Mouse (Mus musculus) lung, embryonic 15.5 days (tissue): ENCODE measurements at regions not wholly inside any gene's neighbourhood (a gene's known extent, or its start where the extent isn't known, plus 50 kb on each side); places are given as distances from the start of the nearest gene placed in this dataset.

Source experiments
- ATAC-seq: fragments of 200-750 bp; cut with Nextera tagmentation; 2 replicates; pipeline ENCODE4 v1.8.0; 2017; ENCODE audit warnings: moderate number of reproducible peaks, borderline replicate concordance; ENCODE audit not compliant: low FRiP score, low TSS enrichment; ENCODE audit errors: extremely low read depth
- H3K27ac ChIP-seq: fragments of 300-500 bp; sonication (generic); 2 replicates; pipeline ENCODE4 v1.5.1; 2015; ENCODE audit warnings: moderate library complexity, mild to moderate bottlenecking, inconsistent platforms
- H3K27me3 ChIP-seq: fragments of 300-500 bp; sonication (generic); 2 replicates; pipeline ENCODE4 v1.6.1; 2015; ENCODE audit warnings: inconsistent platforms
- H3K36me3 ChIP-seq: fragments of 300-500 bp; sonication (generic); 2 replicates; pipeline ENCODE4 v1.6.1; 2015; ENCODE audit warnings: inconsistent platforms
- H3K4me1 ChIP-seq: fragments of 300-500 bp; sonication (generic); 2 replicates; pipeline ENCODE4 v1.6.1; 2015; ENCODE audit warnings: inconsistent platforms
- H3K4me2 ChIP-seq: fragments of 300-500 bp; sonication (generic); 2 replicates; pipeline ENCODE4 v1.6.1; 2015; ENCODE audit warnings: inconsistent platforms, mild to moderate bottlenecking, moderate library complexity
- H3K4me3 ChIP-seq: fragments of 300-500 bp; sonication (generic); 2 replicates; pipeline ENCODE4 v1.5.1; 2015; ENCODE audit warnings: mild to moderate bottlenecking, inconsistent platforms
- H3K9ac ChIP-seq: fragments of 300-500 bp; sonication (generic); 2 replicates; pipeline ENCODE4 v1.6.1; 2015; ENCODE audit warnings: inconsistent platforms
- H3K9me3 ChIP-seq: fragments of 300-500 bp; sonication (generic); 2 replicates; pipeline ENCODE4 v1.6.1; 2016; ENCODE audit warnings: inconsistent platforms
- WGBS: fragments of 180-500 bp; shearing (Covaris S2); methylation state at CpG from one replicate; pipeline ENCODE4 v1.1.7; 2015; 5-methylcytosine and 5-hydroxymethylcytosine counted together

GRCm38 (mm10) chr4:87718166-87718805, 314.9 kb downstream of the Mllt3 start:
- no peak overlapping the region for H3K27ac ChIP-seq
- 68% methylated on average over 9 of the region's 9 CpGs for WGBS
- H3K9me3 ChIP-seq, result no peaks in the 10 kb centered on the region

GRCm38 (mm10) chr4:87715212-87715933, 317.8 kb downstream of the Mllt3 start:
- Histone ChIP-seq H3K9ac (no peak overlapping the region), H3K9me3 (no peaks in the 10 kb centered on the region), H3K4me3 (no peak overlapping the region), H3K36me3 (no peaks in the 10 kb centered on the region), H3K27me3 (no peaks in the 10 kb centered on the region), H3K27ac (no peak overlapping the region), H3K4me1 (peaks cover 8% of the 10 kb centered on the region), H3K4me2 (no peak overlapping the region)
- 64% methylated on average over 11 of the region's 11 CpGs for WGBS
- ATAC-seq, result no peak

More at GRCm38 (mm10) chr4:87718166-87718805, 314.9 kb downstream of the Mllt3 start:
- no peaks in the 10 kb centered on the region for H3K36me3 ChIP-seq
- no peak for ATAC-seq
- no peak overlapping the region for H3K4me2 ChIP-seq
- no peaks in the 10 kb centered on the region for H3K27me3 ChIP-seq
- no peak overlapping the region for H3K4me3 ChIP-seq
- no peak overlapping the region for H3K9ac ChIP-seq
- H3K4me1 ChIP-seq, result no peaks in the 10 kb centered on the region

- WGBS, result 34% methylated on average over 2 of the region's 2 CpGs
- H3K9me3 ChIP-seq, result no peaks in the 10 kb centered on the region
- ATAC-seq, result peak; percentile 90
- H3K36me3 ChIP-seq, result no peaks in the 10 kb centered on the region
- H3K27me3 ChIP-seq, result no peaks in the 10 kb centered on the region
- H3K4me1 ChIP-seq, result peaks cover 8% of the 10 kb centered on the region
- H3K27ac ChIP-seq, result peak overlapping the region; percentile 38
- H3K4me2 ChIP-seq, result no peak overlapping the region
- H3K9ac ChIP-seq, result no peak overlapping the region
- H3K4me3 ChIP-seq, result no peak overlapping the region
Observed at GRCm38 (mm10) chr4:87712691-87713090, 320.5 kb downstream of the Mllt3 start.

- Histone ChIP-seq H3K9me3 (no peaks in the 10 kb centered on the region), H3K27me3 (no peaks in the 10 kb centered on the region), H3K27ac (peak overlapping the region; percentile 38), H3K4me2 (no peak overlapping the region), H3K4me3 (no peak overlapping the region), H3K36me3 (no peaks in the 10 kb centered on the region), H3K4me1 (peaks cover 8% of the 10 kb centered on the region), H3K9ac (no peak overlapping the region)
- peak; percentile 37; the same call in 1 of the 2 replicates for ATAC-seq
- 84% methylated on average over 3 of the region's 3 CpGs for WGBS
Observed at GRCm38 (mm10) chr4:87712286-87712685, 320.9 kb downstream of the Mllt3 start.

- H3K27me3 ChIP-seq, result no peaks in the 10 kb centered on the region
- H3K9ac ChIP-seq, result no peak overlapping the region
- 76% methylated on average over 8 of the region's 8 CpGs for WGBS
- no peaks in the 10 kb centered on the region for H3K9me3 ChIP-seq
- H3K27ac ChIP-seq, result no peak overlapping the region
- no peak overlapping the region for H3K4me3 ChIP-seq
- H3K4me1 ChIP-seq, result peaks cover 8% of the 10 kb centered on the region
- H3K4me2 ChIP-seq, result no peak overlapping the region
- ATAC-seq, result no peak
- no peaks in the 10 kb centered on the region for H3K36me3 ChIP-seq
Observed at GRCm38 (mm10) chr4:87711185-87711827, 321.9 kb downstream of the Mllt3 start.

GRCm38 (mm10) chr4:87708981-87709645, 324.1 kb downstream of the Mllt3 start:
- H3K4me3 ChIP-seq, result no peak overlapping the region
- H3K27ac ChIP-seq, result no peak overlapping the region
- no peak overlapping the region for H3K4me2 ChIP-seq
- H3K36me3 ChIP-seq, result no peaks in the 10 kb centered on the region
- WGBS, result 12% methylated on average over 5 of the region's 5 CpGs
- ATAC-seq, result no peak
- H3K9me3 ChIP-seq, result no peaks in the 10 kb centered on the region
- peaks cover 8% of the 10 kb centered on the region for H3K4me1 ChIP-seq
- H3K9ac ChIP-seq, result no peak overlapping the region
- H3K27me3 ChIP-seq, result no peaks in the 10 kb centered on the region

- H3K9ac ChIP-seq, result no peak overlapping the region
- no peak for ATAC-seq
- no peaks in the 10 kb centered on the region for H3K27me3 ChIP-seq
- no peak overlapping the region for H3K27ac ChIP-seq
- no peaks in the 10 kb centered on the region for H3K36me3 ChIP-seq
- H3K9me3 ChIP-seq, result no peaks in the 10 kb centered on the region
- no peak overlapping the region for H3K4me3 ChIP-seq
- 58% methylated on average over 2 of the region's 2 CpGs for WGBS
- H3K4me2 ChIP-seq, result no peak overlapping the region
- H3K4me1 ChIP-seq, result peaks cover 6% of the 10 kb centered on the region
Observed at GRCm38 (mm10) chr4:87707386-87707785, 325.8 kb downstream of the Mllt3 start.

GRCm38 (mm10) chr4:87702834-87703233, 330.3 kb downstream of the Mllt3 start:
- WGBS, result 90% methylated on average over 4 of the region's 4 CpGs
- no peaks in the 10 kb centered on the region for H3K9me3 ChIP-seq
- H3K4me3 ChIP-seq, result no peak overlapping the region
- no peaks in the 10 kb centered on the region for H3K4me1 ChIP-seq
- no peak overlapping the region for H3K9ac ChIP-seq
- no peaks in the 10 kb centered on the region for H3K36me3 ChIP-seq
- ATAC-seq, result no peak
- no peak overlapping the region for H3K4me2 ChIP-seq
- no peak overlapping the region for H3K27ac ChIP-seq
- no peaks in the 10 kb centered on the region for H3K27me3 ChIP-seq

GRCm38 (mm10) chr4:87702290-87702689, 330.9 kb downstream of the Mllt3 start:
- Histone ChIP-seq H3K4me1 (no peaks in the 10 kb centered on the region), H3K4me2 (no peak overlapping the region), H3K27me3 (no peaks in the 10 kb centered on the region), H3K9ac (no peak overlapping the region), H3K36me3 (no peaks in the 10 kb centered on the region), H3K27ac (no peak overlapping the region), H3K4me3 (no peak overlapping the region), H3K9me3 (no peaks in the 10 kb centered on the region)
- WGBS, result 81% methylated on average over 3 of the region's 3 CpGs
- ATAC-seq, result no peak

GRCm38 (mm10) chr4:87701024-87701423, 332.1 kb downstream of the Mllt3 start:
- H3K4me3 ChIP-seq, result no peak overlapping the region
- no peaks in the 10 kb centered on the region for H3K9me3 ChIP-seq
- WGBS, result 76% methylated on average over 4 of the region's 4 CpGs
- H3K4me1 ChIP-seq, result no peaks in the 10 kb centered on the region
- H3K4me2 ChIP-seq, result no peak overlapping the region
- no peak overlapping the region for H3K27ac ChIP-seq
- no peaks in the 10 kb centered on the region for H3K36me3 ChIP-seq
- ATAC-seq, result no peak
- H3K27me3 ChIP-seq, result no peaks in the 10 kb centered on the region
- H3K9ac ChIP-seq, result no peak overlapping the region

GRCm38 (mm10) chr4:87700508-87700907, 332.7 kb downstream of the Mllt3 start:
- WGBS, result 69% methylated on average over 2 of the region's 2 CpGs
- no peaks in the 10 kb centered on the region for H3K9me3 ChIP-seq
- ATAC-seq, result no peak
- H3K36me3 ChIP-seq, result no peaks in the 10 kb centered on the region
- no peak overlapping the region for H3K4me3 ChIP-seq
- no peak overlapping the region for H3K4me2 ChIP-seq
- no peak overlapping the region for H3K27ac ChIP-seq
- H3K27me3 ChIP-seq, result no peaks in the 10 kb centered on the region
- H3K4me1 ChIP-seq, result no peaks in the 10 kb centered on the region
- H3K9ac ChIP-seq, result no peak overlapping the region

- no peaks in the 10 kb centered on the region for H3K36me3 ChIP-seq
- H3K4me3 ChIP-seq, result no peak overlapping the region
- no peak overlapping the region for H3K9ac ChIP-seq
- ATAC-seq, result no peak
- no peak overlapping the region for H3K4me2 ChIP-seq
- no peaks in the 10 kb centered on the region for H3K4me1 ChIP-seq
- H3K27ac ChIP-seq, result no peak overlapping the region
- WGBS, result 30% methylated on average over 4 of the region's 4 CpGs
- no peaks in the 10 kb centered on the region for H3K27me3 ChIP-seq
- H3K9me3 ChIP-seq, result no peaks in the 10 kb centered on the region
Observed at GRCm38 (mm10) chr4:87699586-87699985, 333.6 kb downstream of the Mllt3 start.
